Mouse (Mus musculus): ENCODE measurements around the gene Trpc1.

- TF ChIP-seq CTCF (IDR thresholded peaks at IDR 0.05; ENCODE audit: control insufficient read depth, insufficient read depth, insufficient read length) (no peak), USF1 (IDR thresholded peaks at IDR 0.05; ENCODE audit: low read depth) (no peak), FOSL1 (IDR thresholded peaks at IDR 0.05; ENCODE audit: insufficient read depth, low read length, poor library complexity, severe bottlenecking) (no peak)
These were observed 77.4 kb downstream of the Trpc1 start for GRCm38 (mm10) chr9:95672760-95673159.
